Comparison of ENCODE assay signal across 17 mouse cellular contexts in the genomic region with DNA sequence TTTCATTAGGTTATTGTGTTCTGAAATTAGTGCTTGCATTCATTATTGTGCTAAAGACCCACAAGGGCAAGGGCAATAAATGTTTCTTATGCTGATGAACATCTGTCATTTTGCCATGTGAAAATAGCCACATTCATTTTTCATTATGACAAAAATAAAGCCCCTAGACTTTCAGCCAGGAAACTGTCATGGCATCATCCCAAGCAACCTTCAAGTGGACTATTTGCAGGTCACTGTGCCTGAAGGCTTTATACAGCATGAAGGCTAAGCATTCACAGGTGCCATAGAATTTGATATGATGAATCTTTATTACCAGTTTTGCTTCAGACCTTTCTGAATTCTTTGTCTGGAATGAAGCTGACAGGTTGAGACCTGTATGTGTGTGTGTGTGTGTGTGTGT.
"Had no signal": no experiment of that assay in that cellular context is flagged by ENCODE, and none has a peak within 500 bp of the region (broad histone marks: within the 10 kb centered on the region; RNA-seq: fewer than 3 reads in every experiment).

No protein-coding gene starts in this region.

- H3K4me2 ChIP-seq: lung, embryonic 14.5 days; midbrain, embryonic 12.5 days; neural tube, embryonic 13.5 days; neural tube, embryonic 15.5 days had no signal

- H3K36me3 ChIP-seq: midbrain, embryonic 10.5 days; midbrain, embryonic 12.5 days; neural tube, embryonic 13.5 days; neural tube, embryonic 15.5 days had no signal

- DNase-seq: lung, adult 18-20 months; lung, embryonic 14.5 days; lung, postnatal 10 days; lung, postnatal 4 days; retina, postnatal 1 day; right cerebral cortex, adult 18-20 months; right cerebral cortex, postnatal 25 days; right cerebral cortex, postnatal 4 days; spleen, adult 18-20 months; thymus, adult 18-20 months; thymus, postnatal 14 days; thymus, postnatal 36 days had no signal

- H3K27ac ChIP-seq: midbrain, embryonic 10.5 days; midbrain, embryonic 12.5 days; neural tube, embryonic 13.5 days; neural tube, embryonic 15.5 days had no signal

- H3K4me3 ChIP-seq: midbrain, embryonic 10.5 days; midbrain, embryonic 12.5 days; myocyte; neural tube, embryonic 13.5 days; neural tube, embryonic 15.5 days had no signal

- H3K9ac ChIP-seq: lung, embryonic 14.5 days; midbrain, embryonic 12.5 days; neural tube, embryonic 13.5 days; neural tube, embryonic 15.5 days had no signal

- H3K27me3 ChIP-seq: midbrain, embryonic 12.5 days; neural tube, embryonic 13.5 days; neural tube, embryonic 15.5 days had no signal

- H3K9me3 ChIP-seq: midbrain, embryonic 10.5 days; midbrain, embryonic 12.5 days; neural tube, embryonic 13.5 days; neural tube, embryonic 15.5 days had no signal

- H3K4me1 ChIP-seq: midbrain, embryonic 10.5 days; midbrain, embryonic 12.5 days; neural tube, embryonic 13.5 days; neural tube, embryonic 15.5 days had no signal
